Mouse (Mus musculus) ES-E14 (cell line): ENCODE data around the gene Ctnnd2. TPM values are rescaled to one million over a fixed set of nuclear protein-coding genes. Genes with fewer than 3 reads are reported as not detected.

Source experiments
- DNase-seq: peaks from one replicate; pipeline ENCODE4 v3.0.0-alpha.2; 2013; ENCODE audit warnings: low read depth, low spot score
- H3K27ac ChIP-seq: 2 replicates; pipeline ENCODE4 v1.5.1; 2012; ENCODE audit warnings: low read depth, mild to moderate bottlenecking, low read length, moderate library complexity, mixed read lengths; ENCODE audit not compliant: poor library complexity, insufficient read depth, severe bottlenecking
- H3K36me3 ChIP-seq: 2 replicates; pipeline ENCODE4 v1.6.1; 2012; ENCODE audit warnings: mild to moderate bottlenecking, low read length, moderate library complexity, mixed read lengths; ENCODE audit not compliant: control insufficient read depth, poor library complexity, insufficient read depth, severe bottlenecking
- H3K4me1 ChIP-seq, 2 experiments: fragments of 150-350 bp in 1 of 2; sonication (generic) in 1 of 2; 2 replicates each; pipeline ENCODE4 v1.6.1; 2012; ENCODE audit warnings: low read length in 2 of 2, mild to moderate bottlenecking in 1 of 2, mixed read lengths in 1 of 2; ENCODE audit not compliant: control insufficient read depth in 2 of 2, insufficient read depth in 2 of 2, poor library complexity in 1 of 2
- H3K4me3 ChIP-seq, 2 experiments: fragments of 150-350 bp in 1 of 2; sonication (generic) in 1 of 2; 2 replicates each; pipeline ENCODE4 v1.5.1; 2012; ENCODE audit warnings: low read length in 2 of 2, low read depth in 1 of 2, mild to moderate bottlenecking in 1 of 2, mixed read lengths in 1 of 2; ENCODE audit not compliant: insufficient read depth in 1 of 2, poor library complexity in 1 of 2, severe bottlenecking in 1 of 2
- H3K9ac ChIP-seq: 2 replicates; pipeline ENCODE4 v1.6.1; 2012; ENCODE audit warnings: low read depth, mild to moderate bottlenecking, low read length, mixed read lengths; ENCODE audit not compliant: poor library complexity, insufficient read depth, severe bottlenecking
- H3K9me3 ChIP-seq: fragments of 150-350 bp; sonication (generic); 2 replicates; pipeline ENCODE4 v1.6.1; 2012; ENCODE audit warnings: low read depth, mild to moderate bottlenecking, low read length; ENCODE audit not compliant: control insufficient read depth, insufficient read depth
- CHD2 ChIP-seq: IDR thresholded peaks from 2 replicates; pipeline ENCODE4 v1.6.1; 2014; ENCODE audit warnings: mild to moderate bottlenecking, low read depth, low read length, inconsistent platforms
- HCFC1 ChIP-seq: IDR thresholded peaks from 2 replicates; pipeline ENCODE4 v1.6.1; 2012; ENCODE audit warnings: low read length, inconsistent platforms, borderline replicate concordance; ENCODE audit not compliant: insufficient read depth
- MAFK ChIP-seq: IDR thresholded peaks from 2 replicates; pipeline ENCODE4 v1.6.1; 2014; ENCODE audit warnings: mild to moderate bottlenecking, low read depth, low read length, inconsistent platforms; ENCODE audit not compliant: insufficient read depth
- ZC3H11A ChIP-seq: IDR thresholded peaks from 2 replicates; pipeline ENCODE4 v1.6.1; 2012; ENCODE audit warnings: low read depth, mild to moderate bottlenecking, inconsistent platforms, low read length, borderline replicate concordance
- ZNF384 ChIP-seq: IDR thresholded peaks from 2 replicates; pipeline ENCODE4 v1.6.1; 2012; ENCODE audit warnings: low read depth, low read length, inconsistent platforms
- in situ Hi-C, 2 experiments: fragments of 600-800 bp; cut with MboI; formaldehyde crosslinking; loops; one replicate each; pipeline ENCODE4 v1.15.1; 2025; ENCODE audit warnings: low sequenced_read_pairs in 2 of 2, inconsistent platforms in 1 of 2; ENCODE audit not compliant: unreplicated experiment in 2 of 2
- total RNA-seq: library from RNA; depleted of rRNA; stranded (reverse); fragments of 300-350 nt; gene quantifications from 2 replicates; pipeline ENCODE4 v1.2.3, GENCODE M21; 2012

Gene Ctnnd2
- total RNA-seq, 1 experiment, result 3.6 TPM

GRCm38 (mm10) chr15:31070311-31070710 is 897.9 kb downstream of the Ctnnd2 start:
- DNase-seq, result no peak
- Histone ChIP-seq H3K9me3 (no peaks in the 10 kb centered on the region), H3K36me3 (no peaks in the 10 kb centered on the region), H3K9ac (no peak overlapping the region), H3K4me1 (no peaks in the 10 kb centered on the region), H3K4me3 (no peak overlapping the region), H3K27ac (no peak overlapping the region)
- TF ChIP-seq ZNF384, result no peak
- TF ChIP-seq HCFC1, result no peak
- TF ChIP-seq CHD2, result no peak
- TF ChIP-seq ZC3H11A, result no peak
- TF ChIP-seq MAFK, result no peak
- in situ Hi-C loops, result no loop called here
